Mouse (Mus musculus) midbrain, postnatal 0 days (tissue): ENCODE measurements around the gene Unc13c. TPM values are rescaled to one million over a fixed set of nuclear protein-coding genes. Genes with fewer than 3 reads are reported as not detected.

Experiments
- ATAC-seq: fragments of 200-750 bp; cut with Nextera tagmentation; 2 replicates; pipeline ENCODE4 v1.8.0; 2017; ENCODE audit warnings: moderate number of reproducible peaks, mild to moderate bottlenecking, moderate TSS enrichment, moderate library complexity; ENCODE audit not compliant: low FRiP score
- DNase-seq: peaks from one replicate; pipeline ENCODE4 v3.0.0-alpha.2; 2015; ENCODE audit warnings: low spot score
- H3K27ac ChIP-seq: fragments of 300-500 bp; sonication (generic); 2 replicates; pipeline ENCODE4 v1.5.1; 2014; ENCODE audit warnings: low read depth, mild to moderate bottlenecking, low read length, mixed read lengths
- H3K27me3 ChIP-seq: fragments of 300-500 bp; sonication (generic); 2 replicates; pipeline ENCODE4 v1.6.1; 2014; ENCODE audit warnings: low read length, control low read depth, mixed read lengths; ENCODE audit not compliant: insufficient read depth
- H3K36me3 ChIP-seq: fragments of 300-500 bp; sonication (generic); 2 replicates; pipeline ENCODE4 v1.6.1; 2014; ENCODE audit warnings: low read length, control low read depth, mixed read lengths; ENCODE audit not compliant: insufficient read depth
- H3K4me1 ChIP-seq: fragments of 300-500 bp; sonication (generic); 2 replicates; pipeline ENCODE4 v1.6.1; 2014; ENCODE audit warnings: mild to moderate bottlenecking, control low read depth, antibody characterized with exemption, low read length, mixed read lengths; ENCODE audit not compliant: insufficient read depth
- H3K4me2 ChIP-seq: fragments of 300-500 bp; sonication (generic); 2 replicates; pipeline ENCODE4 v1.6.1; 2014; ENCODE audit warnings: low read depth, mild to moderate bottlenecking, low read length, mixed read lengths; ENCODE audit not compliant: poor library complexity, severe bottlenecking
- H3K4me3 ChIP-seq: fragments of 300-500 bp; sonication (generic); 2 replicates; pipeline ENCODE4 v1.5.1; 2014; ENCODE audit warnings: low read depth, mild to moderate bottlenecking, low read length, moderate library complexity
- H3K9ac ChIP-seq: fragments of 300-500 bp; sonication (generic); replicated peaks from 2 replicates; pipeline ENCODE4 v1.6.1; 2014; ENCODE audit warnings: mild to moderate bottlenecking, low read length, moderate library complexity, mixed read lengths; ENCODE audit not compliant: poor library complexity, severe bottlenecking
- H3K9me3 ChIP-seq: fragments of 300-500 bp; sonication (generic); 2 replicates; pipeline ENCODE4 v1.6.1; 2016; ENCODE audit warnings: low read length, control low read depth
- CTCF ChIP-seq: IDR thresholded peaks from 2 replicates; pipeline ENCODE4 v1.5.1; 2016; ENCODE audit warnings: antibody characterized with exemption, mild to moderate bottlenecking
- WGBS: fragments of 180-500 bp; shearing (Covaris S2); extraction: QIAGEN DNeasy Blood & Tissue Kit; methylation state at CpG from one replicate; pipeline ENCODE4 v1.1.7; 2014; 5-methylcytosine and 5-hydroxymethylcytosine counted together
- polyA plus RNA-seq: library from polyadenylated mRNA; unstranded; fragments of >200 nt; fragmentation: Nextera tagmentation; extraction: Ambion mirVana; gene quantifications from 2 replicates; pipeline ENCODE4 v1.2.1, GENCODE M21; 2015
- total RNA-seq: library from RNA; depleted of rRNA; stranded (reverse); fragments of >200 nt; gene quantifications from 2 replicates; pipeline ENCODE4 v1.2.3, GENCODE M21; 2014

Unc13c gene
- total and polyA plus RNA-seq, 2 experiments from 2014 or later = 6.3 to 15.3 TPM

DNA sequence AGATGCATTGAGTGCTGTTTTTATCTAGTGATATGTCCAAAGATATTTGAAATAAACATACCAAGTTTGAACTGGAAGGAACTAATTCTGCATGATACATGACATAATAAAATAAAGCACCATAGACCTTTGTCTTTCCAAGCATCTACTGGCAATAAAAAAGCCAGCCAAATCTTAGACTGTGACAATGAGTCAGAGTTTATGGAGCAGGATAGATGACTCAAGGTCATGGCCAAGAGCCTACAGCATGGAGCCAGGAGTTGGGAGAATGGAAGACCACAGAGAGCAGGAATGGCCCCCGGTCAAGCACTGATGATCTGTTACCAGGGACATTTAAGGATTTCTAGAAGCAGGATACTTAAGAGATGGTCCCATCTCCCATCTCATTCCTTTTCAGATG, 319.7 kb downstream of the Unc13c start:
- TF ChIP-seq CTCF = no peak
- no peak overlapping the region for H3K9ac ChIP-seq
- H3K9me3 ChIP-seq = no peaks in the 10 kb centered on the region
- H3K27ac ChIP-seq = no peak overlapping the region
- no peak overlapping the region for H3K4me2 ChIP-seq
- WGBS = 100% methylated on average over 1 of the region's 1 CpGs
- no peaks in the 10 kb centered on the region for H3K36me3 ChIP-seq
- H3K4me1 ChIP-seq = no peaks in the 10 kb centered on the region
- DNase-seq (no peak), ATAC-seq (no peak)
- H3K27me3 ChIP-seq = no peaks in the 10 kb centered on the region
- H3K4me3 ChIP-seq = no peak overlapping the region

DNA sequence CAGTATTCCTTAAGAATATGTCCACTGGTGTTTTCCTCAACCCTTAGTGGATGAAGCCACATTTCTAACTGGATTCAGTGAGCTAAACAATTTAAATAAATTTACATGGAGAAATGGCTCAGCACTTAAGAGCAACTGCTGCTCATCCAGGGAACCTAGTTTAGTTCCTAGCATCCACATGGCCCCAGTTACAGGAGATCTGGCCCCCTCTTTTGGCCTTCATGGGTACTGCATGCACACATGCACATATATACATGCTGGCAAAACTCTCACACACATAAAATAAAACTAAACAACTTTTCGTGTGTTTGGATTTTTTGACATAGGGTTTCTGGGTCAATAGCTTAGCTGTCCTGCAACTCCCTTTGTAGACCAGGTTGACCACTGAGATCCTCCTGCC, 330.6 kb downstream of the Unc13c start:
- no peaks in the 10 kb centered on the region for H3K9me3 ChIP-seq
- ATAC-seq (no peak), DNase-seq (no peak)
- H3K4me1 ChIP-seq = no peaks in the 10 kb centered on the region
- no peaks in the 10 kb centered on the region for H3K27me3 ChIP-seq
- peak; percentile 54 for TF ChIP-seq CTCF
- H3K4me3 ChIP-seq = no peak overlapping the region
- no peaks in the 10 kb centered on the region for H3K36me3 ChIP-seq
- no peak overlapping the region for H3K9ac ChIP-seq
- H3K4me2 ChIP-seq = no peak overlapping the region
- H3K27ac ChIP-seq = no peak overlapping the region
- 90% methylated on average over 1 of the region's 1 CpGs for WGBS

DNA sequence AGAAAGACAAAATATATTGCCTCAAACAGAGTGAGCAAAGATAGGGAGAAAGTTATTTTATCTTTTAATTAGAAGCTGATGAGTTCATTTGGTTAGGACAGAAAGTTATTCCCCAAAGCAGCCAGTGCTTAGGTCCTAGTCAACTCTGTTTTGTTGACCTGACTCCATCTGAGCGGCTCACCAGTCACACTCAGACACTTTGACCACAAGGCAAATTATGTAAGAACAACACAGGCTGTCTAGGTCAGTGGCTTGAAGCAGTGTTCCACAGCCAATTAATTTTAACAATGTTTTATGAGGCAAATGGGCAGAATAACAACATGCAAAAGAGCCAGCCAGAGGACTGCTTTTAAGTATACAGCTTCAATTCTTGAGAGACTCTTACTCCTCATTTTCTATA, 343.6 kb downstream of the Unc13c start:
- no peak for DNase-seq
- no peak overlapping the region for H3K4me2 ChIP-seq
- no peaks in the 10 kb centered on the region for H3K36me3 ChIP-seq
- TF ChIP-seq CTCF = no peak
- H3K27ac ChIP-seq = no peak overlapping the region
- H3K9ac ChIP-seq = no peak overlapping the region
- no peaks in the 10 kb centered on the region for H3K4me1 ChIP-seq
- H3K9me3 ChIP-seq = no peaks in the 10 kb centered on the region
- H3K27me3 ChIP-seq = no peaks in the 10 kb centered on the region
- H3K4me3 ChIP-seq = no peak overlapping the region
- no peak for ATAC-seq
- WGBS = 76% methylated on average over 1 of the region's 1 CpGs

DNA sequence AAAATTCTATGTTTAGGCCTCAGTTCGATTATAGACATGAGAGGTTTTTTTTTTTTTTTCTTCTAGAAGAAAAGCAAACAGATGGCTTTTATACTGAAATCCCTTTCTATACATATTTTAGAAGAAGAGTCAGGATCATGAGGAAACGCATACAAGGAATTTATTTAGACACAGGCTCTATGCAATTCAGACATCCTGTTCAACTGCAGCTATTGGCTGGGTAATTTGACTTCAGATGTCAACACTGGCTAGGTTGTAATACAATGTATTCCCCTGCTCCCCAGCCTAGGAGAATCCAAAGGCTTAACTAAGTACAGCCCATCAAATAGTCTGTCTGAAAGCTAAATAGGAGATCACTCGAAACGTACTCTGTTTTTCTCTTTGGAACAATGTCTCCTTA, 355.9 kb downstream of the Unc13c start:
- no peak for DNase-seq
- 76% methylated on average over 4 of the region's 4 CpGs for WGBS

DNA sequence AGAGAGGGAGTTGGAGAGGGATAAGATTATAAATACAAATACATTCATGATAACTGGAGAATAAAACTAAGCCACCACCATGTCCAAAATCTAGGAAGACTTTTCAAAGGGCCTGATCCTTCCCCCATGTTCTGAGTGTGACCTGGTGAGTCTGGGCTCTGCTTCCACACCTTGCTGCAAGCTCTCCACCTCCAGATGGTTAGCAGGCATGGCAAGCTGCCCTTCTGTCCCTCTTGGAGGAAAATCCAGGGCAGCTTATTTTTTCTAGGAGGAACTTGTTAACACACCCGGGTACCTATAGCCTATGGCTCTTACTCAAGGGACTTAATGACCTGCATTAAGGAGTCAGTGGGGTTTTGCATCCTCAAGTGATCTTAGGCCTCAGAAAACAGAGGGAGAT, 364.8 kb downstream of the Unc13c start:
- Histone ChIP-seq H3K9ac (no peak overlapping the region), H3K27ac (no peak overlapping the region), H3K4me3 (no peak overlapping the region), H3K9me3 (no peaks in the 10 kb centered on the region), H3K27me3 (no peaks in the 10 kb centered on the region), H3K36me3 (no peaks in the 10 kb centered on the region), H3K4me2 (no peak overlapping the region), H3K4me1 (no peaks in the 10 kb centered on the region)
- DNase-seq (no peak), ATAC-seq (no peak)
- WGBS = 77% methylated on average over 1 of the region's 1 CpGs
- TF ChIP-seq CTCF = no peak

More for the DNA sequence above, 355.9 kb downstream of the Unc13c start:
- Histone ChIP-seq H3K9me3 (no peaks in the 10 kb centered on the region), H3K4me2 (no peak overlapping the region), H3K27ac (no peak overlapping the region), H3K4me1 (no peaks in the 10 kb centered on the region), H3K27me3 (no peaks in the 10 kb centered on the region), H3K4me3 (no peak overlapping the region), H3K9ac (no peak overlapping the region), H3K36me3 (no peaks in the 10 kb centered on the region)
- ATAC-seq = no peak
- no peak for TF ChIP-seq CTCF

DNA sequence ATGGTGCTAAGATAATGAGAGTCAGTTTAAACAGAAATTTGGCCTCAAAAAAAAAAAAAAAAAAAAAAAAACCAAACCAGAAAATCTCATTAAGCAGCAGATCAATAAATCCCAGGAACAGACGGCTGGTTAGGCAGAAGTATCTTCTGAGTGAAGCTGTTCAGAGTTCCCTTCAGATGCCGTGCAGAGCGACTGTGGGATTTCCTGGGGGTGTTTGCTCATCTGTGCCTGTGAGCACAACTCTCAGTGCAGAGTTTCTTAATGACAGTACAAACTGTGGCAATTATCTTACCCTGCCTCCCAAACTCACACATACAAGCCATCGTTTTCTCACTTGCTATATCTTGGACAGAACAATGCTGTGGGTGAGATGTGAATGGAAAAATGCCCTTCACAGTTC, 403.2 kb downstream of the Unc13c start:
- Histone ChIP-seq H3K36me3 (no peaks in the 10 kb centered on the region), H3K27me3 (no peaks in the 10 kb centered on the region), H3K27ac (no peak overlapping the region), H3K4me1 (no peaks in the 10 kb centered on the region), H3K9ac (no peak overlapping the region), H3K4me2 (no peak overlapping the region), H3K4me3 (no peak overlapping the region), H3K9me3 (no peaks in the 10 kb centered on the region)
- DNase-seq (no peak), ATAC-seq (no peak)
- TF ChIP-seq CTCF = no peak
- 54% methylated on average over 4 of the region's 4 CpGs for WGBS
